Mouse (Mus musculus) testis, adult 2 months (tissue): ENCODE results near the gene Olfr64.

Source experiments
- CTCF ChIP-seq: fragments of 200-500 bp; IDR thresholded peaks from 2 replicates; pipeline ENCODE4 v1.5.1; 2012; ENCODE audit warnings: low read depth, mild to moderate bottlenecking, inconsistent platforms, low read length, moderate library complexity; ENCODE audit not compliant: control insufficient read depth, insufficient read depth, insufficient replicate concordance
- POLR2A ChIP-seq: fragments of 200-500 bp; IDR thresholded peaks from 2 replicates; pipeline ENCODE4 v1.6.1; 2012; ENCODE audit warnings: low read depth, mild to moderate bottlenecking, inconsistent platforms, low read length, moderate library complexity; ENCODE audit not compliant: control insufficient read depth

- TF ChIP-seq POLR2A, result no peak
- TF ChIP-seq CTCF, result no peak
These were observed 32.8 kb downstream of the Olfr64 start for GRCm38 (mm10) chr7:103861531-103861930.
